Mouse (Mus musculus) Patski (cell line): ENCODE measurements at regions not wholly inside any gene's neighbourhood (a gene's known extent, or its start where the extent isn't known, plus 50 kb on each side); places are given as distances from the start of the nearest gene placed in this dataset.

ENCODE experiments used
- ATAC-seq: fragments of 100-300 bp; one replicate; pipeline ENCODE4 v1.8.0; 2021
- CTCF ChIA-PET: fragments of 350-600 bp; sonication (Branson Sonifier 250); formaldehyde crosslinking; loops from one replicate; lab custom pipeline; 2022; ENCODE audit warnings: inconsistent platforms; lab: Charles Lee
- POLR2A ChIA-PET: fragments of 350-600 bp; sonication (Branson Sonifier 250); formaldehyde crosslinking; loops from one replicate; lab custom pipeline; 2022; ENCODE audit warnings: antibody characterized with exemption, inconsistent platforms; lab: Charles Lee
- DNase-seq: peaks from one replicate; pipeline ENCODE4 v3.0.0-alpha.2; 2011; ENCODE audit warnings: low read depth, low spot score
- H3K27me3 ChIP-seq: fragments of 371-371 bp; one replicate; pipeline ENCODE4 v1.5.1; 2021
- CTCF ChIP-seq: fragments of 100-300 bp; IDR thresholded peaks from one replicate; pipeline ENCODE4 v1.5.1; 2021
- in situ Hi-C: fragments of 300-500 bp; cut with MboI; formaldehyde crosslinking; loops from 3 replicates; pipeline ENCODE4 v1.11.1; 2018; ENCODE audit warnings: low pct_unique_long_range_greater_than_20kb, mixed read lengths

- H3K27me3 ChIP-seq, result no peaks in the 10 kb centered on the region
- DNase-seq (peak; percentile 41), ATAC-seq (peak; percentile 98)
- ChIA-PET CTCF (interaction anchor here (1.0 kb wide), 1 partner anchor 9 kb away, joined by 3 read pairs; no protein-coding TSS in a partner anchor), POLR2A (no interaction called here)
- in situ Hi-C loops, result no loop called here
- TF ChIP-seq CTCF, result no peak
These were observed 52.9 kb upstream of the Slc24a5 start for GRCm38 (mm10) chr2:125015007-125015406.

GRCm38 (mm10) chr2:125016946-125017345, 51.0 kb upstream of the Slc24a5 start:
- no peaks in the 10 kb centered on the region for H3K27me3 ChIP-seq
- in situ Hi-C loops, result no loop called here
- CTCF ChIA-PET, result no interaction called here
- no peak for TF ChIP-seq CTCF
- DNase-seq (no peak), ATAC-seq (no peak)
- POLR2A ChIA-PET, result no interaction called here
